Mouse (Mus musculus): Measurements from ENCODE around the gene Timm50. TPM values are rescaled to one million over a fixed set of nuclear protein-coding genes. Genes with fewer than 3 reads are reported as not detected.

Timm50 gene
- polyA plus RNA-seq (2017; shearing (Covaris generic)): 10 to 100 TPM; 27.6 to 39.1 (median 36.4) TPM

GRCm38 (mm10) chr7:28311926-28312543 lies at the start of gene Timm50:
Timm50 (minus strand) TSS chr7:28312072.
- peak; percentile 97 for ATAC-seq

DNA sequence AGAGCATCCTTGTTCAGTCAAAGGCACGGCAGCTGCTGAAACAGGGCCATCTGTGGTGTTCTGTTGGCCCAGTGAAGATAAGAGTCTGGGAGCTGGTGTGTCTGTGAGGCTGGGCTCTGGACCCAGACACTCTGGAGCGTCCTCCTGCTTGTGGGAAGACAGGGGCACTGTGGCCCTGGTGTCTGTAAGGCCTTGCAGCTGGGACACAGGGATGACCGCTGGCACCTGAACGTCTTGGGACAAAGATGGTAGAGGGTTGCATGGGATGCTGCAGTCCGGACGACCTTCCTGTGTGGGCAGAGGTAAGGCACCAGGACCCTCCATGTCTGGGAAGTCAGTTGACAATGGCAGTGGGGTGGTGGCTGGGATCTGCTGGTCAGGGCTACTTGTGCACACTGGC lies 48.4 kb upstream of the Timm50 start:
- no peak for ATAC-seq

DNA sequence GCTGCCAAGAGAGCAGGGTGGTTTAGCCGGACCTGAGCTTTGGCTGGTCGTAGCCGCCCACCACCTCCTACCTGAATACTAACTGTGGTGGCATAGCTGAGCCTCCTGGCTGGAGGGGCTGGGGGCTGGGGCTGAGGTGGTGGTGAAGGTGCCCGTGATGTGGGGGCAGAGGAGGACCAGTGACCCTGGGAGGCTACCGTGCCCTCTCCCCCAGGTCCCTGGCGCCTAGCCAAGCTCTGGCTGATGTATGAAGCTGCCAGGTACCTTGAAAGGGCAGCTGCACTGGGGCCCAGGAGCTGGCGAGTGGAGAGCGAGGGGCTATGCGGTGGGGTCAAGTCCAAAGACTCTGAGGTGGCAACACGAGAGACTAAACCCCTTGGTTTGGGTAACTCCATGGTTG lies 48.0 kb upstream of the Timm50 start:
- no peak for ATAC-seq

DNA sequence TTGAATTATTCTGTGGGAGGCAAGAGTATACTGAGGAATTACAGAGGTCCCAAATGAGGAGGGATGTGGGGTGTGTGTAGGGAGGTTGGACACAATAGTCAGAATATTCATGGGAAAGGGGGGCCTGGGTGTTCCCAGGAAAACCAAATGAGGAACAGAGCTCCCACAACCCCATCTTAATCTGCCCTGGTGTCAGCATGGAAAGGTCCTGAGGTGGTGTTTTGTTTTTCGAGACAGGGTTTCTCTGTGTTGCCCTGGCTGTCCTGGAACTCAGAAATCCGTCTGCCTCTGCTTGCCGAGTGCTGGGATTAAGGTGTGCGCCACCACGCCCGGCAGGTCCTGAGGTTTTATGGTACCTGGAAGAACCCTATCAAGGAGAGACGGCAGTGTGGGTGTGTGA lies 46.6 kb upstream of the Timm50 start:
- ATAC-seq: no peak

- ATAC-seq: no peak
Observed at GRCm38 (mm10) chr7:28357984-28358383, 46.1 kb upstream of the Timm50 start.

- ATAC-seq: no peak
Observed at GRCm38 (mm10) chr7:28356981-28357380, 45.1 kb upstream of the Timm50 start.

GRCm38 (mm10) chr7:28355221-28355620 lies 43.3 kb upstream of the Timm50 start:
- ATAC-seq: peak; percentile 55

DNA sequence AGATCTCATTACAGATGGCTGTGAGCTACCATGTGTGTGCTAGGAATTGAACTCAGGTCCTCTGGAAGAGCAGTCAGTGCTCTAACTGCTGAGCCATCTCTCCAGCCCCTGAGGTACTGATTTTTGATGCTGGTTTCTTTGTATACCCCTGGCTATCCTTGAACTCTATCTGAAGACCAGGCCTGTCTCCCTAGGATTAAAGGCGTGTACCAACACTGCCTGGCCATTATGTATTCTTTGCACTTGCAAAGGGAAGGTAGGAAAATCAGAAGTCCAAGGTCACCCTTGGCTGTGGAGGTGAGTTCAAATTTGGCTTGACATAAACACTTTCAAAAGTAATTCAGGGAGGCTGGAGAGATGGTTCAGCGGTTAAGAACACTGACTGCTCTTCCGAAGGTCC lies 42.7 kb upstream of the Timm50 start:
- no peak for ATAC-seq

GRCm38 (mm10) chr7:28354113-28354581 lies 42.3 kb upstream of the Timm50 start:
- no peak for ATAC-seq

DNA sequence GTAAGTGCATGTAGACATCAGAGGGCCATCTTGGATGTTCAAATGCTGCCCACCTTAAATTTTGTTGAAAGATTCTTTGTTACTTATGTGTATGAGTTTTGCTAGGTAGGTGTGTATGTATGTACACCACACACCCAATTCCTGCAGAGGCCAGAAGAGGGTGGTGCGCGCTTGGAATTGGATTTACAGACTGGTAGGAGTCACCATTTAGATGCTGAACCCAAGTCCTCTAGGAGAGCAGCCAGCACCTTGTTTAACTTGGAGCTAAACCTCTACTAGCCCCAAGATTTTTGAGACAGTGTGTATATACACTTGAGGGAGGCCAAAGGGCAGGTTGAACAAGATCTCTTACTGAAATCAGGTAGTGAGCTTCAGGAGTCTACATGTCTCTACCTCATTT lies 41.4 kb upstream of the Timm50 start:
- no peak for ATAC-seq

- no peak for ATAC-seq
Observed at GRCm38 (mm10) chr7:28351676-28352191, 39.9 kb upstream of the Timm50 start.

DNA sequence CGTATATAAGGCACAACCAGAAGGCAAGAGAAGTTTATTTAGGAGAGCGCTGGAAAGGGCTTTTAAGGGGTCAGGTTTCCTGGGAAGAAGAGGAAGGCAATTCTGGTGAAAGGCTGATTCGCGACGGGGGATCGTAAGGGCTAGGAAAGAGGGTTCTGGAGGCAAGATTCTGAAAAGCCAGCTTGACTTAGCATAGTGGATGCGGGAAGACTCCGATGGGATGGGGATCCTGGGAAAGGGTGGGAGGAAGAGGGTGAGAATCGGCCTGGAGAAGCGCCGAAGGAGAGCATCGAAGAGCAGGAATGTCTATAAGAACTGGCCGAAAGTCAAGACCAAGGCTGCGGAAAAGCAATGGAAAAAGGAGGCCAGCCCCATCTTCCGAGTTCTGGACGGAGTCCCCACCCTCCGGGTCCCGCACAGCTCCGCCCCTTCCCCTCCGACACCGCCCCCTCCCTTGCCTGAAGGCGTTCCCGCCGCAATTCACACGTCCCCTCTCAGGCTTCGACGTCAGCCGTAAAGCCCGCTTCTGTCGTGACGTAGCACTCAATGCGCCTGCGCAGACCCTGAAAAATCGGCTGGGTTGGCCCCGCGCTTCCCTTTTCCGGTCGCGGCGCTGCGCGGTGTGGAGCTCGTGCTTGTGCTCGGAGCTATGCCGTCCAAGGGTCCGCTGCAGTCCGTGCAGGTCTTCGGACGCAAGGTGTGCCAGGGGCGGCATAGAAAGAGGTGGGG lies 38.4 kb upstream of the Timm50 start, which contains the start of gene Rps16:
TSS of gene Rps16 (plus strand) at position 498 of the 729 bp plus-strand sequence.
- ATAC-seq: peak; percentile 88

DNA sequence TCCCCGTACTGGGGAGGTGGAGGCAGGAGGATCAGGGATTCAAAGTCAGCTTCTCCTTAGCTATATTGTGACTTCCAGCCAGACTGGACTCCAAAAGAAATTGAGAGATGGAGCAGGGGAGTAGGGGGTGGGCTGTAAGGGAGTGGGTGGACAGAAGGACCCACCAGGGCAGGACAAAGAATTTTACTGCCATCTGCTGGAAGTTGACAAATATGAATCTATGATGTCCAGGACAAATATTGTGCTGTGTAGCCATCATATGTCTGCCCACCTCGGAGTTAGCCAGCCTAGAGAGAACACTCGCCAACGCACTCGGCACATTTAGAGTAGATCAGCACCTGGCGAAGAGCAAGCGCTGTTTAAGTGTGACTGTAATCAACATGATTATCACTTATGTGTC lies 36.7 kb upstream of the Timm50 start:
- ATAC-seq: no peak

DNA sequence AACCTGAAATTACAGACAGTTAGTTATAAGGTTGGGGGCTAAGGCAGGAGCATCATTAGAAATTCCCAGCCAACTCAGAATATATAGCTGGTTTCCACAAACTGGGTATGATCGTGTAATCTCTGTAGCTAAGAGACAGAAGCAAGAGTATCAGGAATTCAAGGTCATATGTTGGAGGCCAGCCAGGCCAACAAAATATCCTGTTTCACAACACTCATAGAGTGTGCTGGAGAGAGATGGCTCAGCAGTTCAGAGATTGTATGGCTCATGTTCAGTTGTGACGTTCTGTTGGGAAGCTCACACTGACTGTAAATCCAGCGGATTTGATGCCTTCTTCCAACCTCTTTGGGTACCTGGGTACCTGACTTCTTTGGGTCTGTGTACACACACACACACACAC lies 35.9 kb upstream of the Timm50 start:
- no peak for ATAC-seq

DNA sequence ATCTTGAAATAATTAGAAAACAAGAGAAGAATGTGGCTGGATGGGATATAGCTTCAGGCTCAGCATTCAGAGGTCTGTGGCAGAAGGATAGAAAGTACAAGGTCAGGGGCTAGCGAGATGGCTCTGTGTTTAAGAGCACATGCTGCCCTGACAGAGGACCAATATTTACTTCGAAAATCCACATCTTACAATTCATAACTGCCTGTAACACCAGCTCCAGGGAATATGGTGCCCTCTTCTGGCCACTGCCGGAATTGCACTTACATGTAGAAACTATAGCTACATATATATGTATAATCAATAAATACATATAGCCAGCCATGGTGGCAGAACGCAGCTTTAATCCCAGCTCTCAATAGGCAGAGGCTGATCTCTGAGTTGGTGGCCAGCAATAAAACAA lies 32.8 kb upstream of the Timm50 start:
- no peak for ATAC-seq

- no peak for ATAC-seq
Observed at GRCm38 (mm10) chr7:28341381-28341780, 29.5 kb upstream of the Timm50 start.

DNA sequence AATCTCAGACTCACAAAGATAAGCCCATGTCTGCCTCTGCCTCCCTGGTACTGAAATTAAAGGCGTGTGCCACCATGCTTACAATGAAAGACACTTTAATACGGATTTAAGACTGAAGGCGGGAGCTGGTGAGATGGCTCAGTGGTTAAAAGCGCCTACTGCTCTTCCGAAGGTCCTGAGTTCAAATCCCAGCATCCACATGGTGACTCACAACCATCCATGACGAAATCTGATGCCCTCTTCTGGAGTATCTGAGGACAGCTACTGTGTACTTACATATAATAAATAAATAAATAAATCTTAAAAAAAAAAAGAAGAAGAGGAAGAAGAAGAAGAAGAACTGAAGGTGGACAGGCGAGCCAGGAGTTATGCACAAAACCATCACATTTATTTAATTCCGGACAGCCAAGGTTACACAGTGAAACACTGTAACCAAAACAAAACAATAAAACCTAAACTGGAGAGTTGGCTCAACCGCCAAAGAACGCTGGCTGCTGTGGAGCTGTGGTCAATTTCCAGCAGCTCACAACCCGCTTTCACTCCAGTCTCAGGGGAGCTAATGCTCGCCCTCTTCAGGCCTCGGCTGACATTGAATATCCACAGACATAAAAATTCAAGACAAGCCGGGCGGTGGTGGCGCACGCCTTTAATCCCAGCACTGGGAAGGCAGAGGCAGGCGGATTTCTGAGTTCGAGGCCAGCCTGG lies 27.5 kb upstream of the Timm50 start:
- ATAC-seq: no peak

GRCm38 (mm10) chr7:28338108-28338998 lies 26.5 kb upstream of the Timm50 start, which contains the start of gene Supt5:
Supt5 (minus strand) TSS chr7:28338746.
- peak; percentile 99 for ATAC-seq

DNA sequence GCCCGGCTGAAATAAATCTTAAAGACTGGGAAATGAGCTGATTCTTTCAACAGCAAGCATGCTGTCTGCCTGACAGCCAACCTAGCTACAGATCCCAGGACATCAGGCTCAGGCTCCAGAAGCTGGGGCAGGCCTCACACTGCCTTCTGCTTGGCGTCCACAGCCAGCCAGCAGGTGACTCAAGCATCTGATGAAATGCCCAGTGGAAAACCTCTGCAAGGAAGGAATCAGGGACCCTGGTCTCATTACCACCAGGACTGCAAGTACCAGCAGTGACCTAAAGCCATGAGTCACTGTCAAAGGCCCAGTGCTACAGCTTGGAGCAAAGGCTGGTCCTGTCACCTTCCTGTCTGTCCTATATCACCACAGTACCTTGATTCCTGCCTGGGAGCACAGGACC lies 23.6 kb upstream of the Timm50 start:
- no peak for ATAC-seq

GRCm38 (mm10) chr7:28334534-28334933 lies 22.7 kb upstream of the Timm50 start:
- ATAC-seq: no peak

- ATAC-seq: no peak
Observed at GRCm38 (mm10) chr7:28328260-28328659, 16.4 kb upstream of the Timm50 start.

- ATAC-seq: no peak
Observed at GRCm38 (mm10) chr7:28326457-28326856, 14.6 kb upstream of the Timm50 start.
